Mouse (Mus musculus): Measurements from ENCODE around the gene Elf2. TPM values are rescaled to one million over a fixed set of nuclear protein-coding genes. Genes with fewer than 3 reads are reported as not detected.

The Elf2 gene
- total and polyA plus RNA-seq, 3 experiments = 38.0 to 53.3 (median 46.5) TPM

DNA sequence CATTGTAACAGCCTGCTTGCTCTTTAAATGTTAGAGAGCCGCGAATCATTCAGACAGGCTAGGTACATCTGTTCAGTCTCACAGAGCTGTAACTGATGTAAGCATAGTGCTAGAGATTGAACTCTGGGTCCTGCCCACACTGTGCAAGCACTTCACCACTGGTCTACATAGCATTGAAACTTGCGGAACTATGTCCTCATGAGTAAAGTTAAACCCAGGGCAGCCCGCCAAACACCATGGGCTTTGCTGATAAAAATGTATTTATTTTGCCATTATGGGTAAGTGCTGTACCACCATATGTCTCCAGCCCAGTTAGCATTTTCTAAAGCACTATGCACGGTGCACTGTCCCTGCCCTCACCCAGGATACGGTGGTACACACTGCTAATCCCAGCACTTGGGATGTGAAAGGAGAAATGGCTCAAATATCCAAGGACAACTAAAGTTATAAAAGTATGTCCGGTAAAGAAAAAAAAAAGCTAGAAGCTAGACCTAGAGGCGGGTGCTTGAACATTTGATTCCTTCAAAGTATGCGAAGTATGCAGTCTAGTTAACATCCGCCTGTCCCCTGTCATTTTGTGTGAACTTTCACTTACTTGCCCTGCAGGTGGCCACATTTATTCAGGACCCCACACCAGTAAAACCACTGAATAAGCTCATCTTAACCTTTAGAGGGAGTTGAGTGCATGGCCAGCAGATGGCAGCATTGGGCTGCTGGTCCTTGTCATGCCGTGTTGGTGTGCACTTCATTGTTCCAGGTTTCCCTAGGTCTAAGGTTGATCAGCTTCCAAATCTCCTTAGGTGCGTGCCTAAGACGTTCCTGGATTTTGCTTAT lies 106.3 kb downstream of the Elf2 start (continued):
- TF ChIP-seq MAFK (IDR thresholded peaks at IDR 0.05; ENCODE audit: borderline replicate concordance, low read depth, low read length) = peak; percentile 29; the same call in 1 of the 2 replicates
- TF ChIP-seq USF2 (IDR thresholded peaks at IDR 0.05; ENCODE audit: borderline replicate concordance in 1 of 2, insufficient read depth in 1 of 2, low read depth in 1 of 2, low read length in 2 of 2) = no peak
- TF ChIP-seq NRF1 (IDR thresholded peaks at IDR 0.05; ENCODE audit: insufficient read depth, low read depth, low read length, poor library complexity, severe bottlenecking) = no peak

DNA sequence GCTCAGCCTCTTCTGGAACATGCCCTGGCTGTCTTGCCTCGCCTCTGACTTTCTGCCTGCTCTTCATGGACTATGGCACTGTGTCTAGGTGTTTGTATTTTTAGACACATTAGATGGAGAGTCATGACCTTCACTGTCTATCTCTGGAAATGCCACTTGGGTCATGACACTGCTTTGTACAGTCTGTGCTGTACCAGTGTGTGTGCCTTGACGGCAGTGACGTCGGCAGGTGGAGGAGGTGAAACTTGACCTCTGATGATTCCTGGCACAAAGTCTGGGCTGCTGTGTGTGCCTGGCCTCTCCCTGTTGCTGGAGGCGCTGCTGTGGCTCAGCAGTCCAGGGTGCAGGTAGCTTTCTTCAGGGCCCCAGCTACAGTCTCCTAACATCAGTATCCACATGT lies 107.0 kb downstream of the Elf2 start:
- DNase-seq (ENCODE audit: low read depth, low spot score) = no peak
- H3K36me3 ChIP-seq (ENCODE audit: control insufficient read depth in 1 of 2, insufficient read depth in 2 of 2, low read length in 2 of 2) = peaks cover 2 to 60% of the 10 kb centered on the region in 2 experiments; a peak in 3 of 4 replicates
- no peaks in the 10 kb centered on the region for H3K9me3 ChIP-seq (replicated peaks; ENCODE audit: insufficient read depth, low read length)
- TF ChIP-seq MEF2A (IDR thresholded peaks at IDR 0.05; ENCODE audit: extremely low read depth, insufficient replicate concordance, low read depth, low read length, poor library complexity, severe bottlenecking) = no peak
- no peak for TF ChIP-seq HCFC1 (IDR thresholded peaks at IDR 0.05; ENCODE audit: low read depth, low read length)
- TF ChIP-seq NRF1 (IDR thresholded peaks at IDR 0.05; ENCODE audit: insufficient read depth, low read depth, low read length, poor library complexity, severe bottlenecking) = no peak
- TF ChIP-seq MYB (IDR thresholded peaks at IDR 0.05; ENCODE audit: low read depth, low read length) = no peak
- TF ChIP-seq MYC (IDR thresholded peaks at IDR 0.05; ENCODE audit: low read depth, low read length) = no peak
- no peak for TF ChIP-seq TBP (IDR thresholded peaks at IDR 0.05; ENCODE audit: low read depth, low read length)
- TF ChIP-seq ZC3H11A (IDR thresholded peaks at IDR 0.05; ENCODE audit: low read depth, low read length) = no peak
- no peak for TF ChIP-seq MAZ (IDR thresholded peaks at IDR 0.05; ENCODE audit: low read depth, low read length)
- no peak for TF ChIP-seq NELFE (IDR thresholded peaks at IDR 0.05; ENCODE audit: low read depth, low read length)
- no peak for TF ChIP-seq E2F4 (IDR thresholded peaks at IDR 0.05; ENCODE audit: borderline replicate concordance, low read depth, low read length)
- TF ChIP-seq UBTF (IDR thresholded peaks at IDR 0.05; ENCODE audit: borderline replicate concordance, insufficient read depth, low read depth, low read length) = no peak
- TF ChIP-seq POLR2AphosphoS2 (IDR thresholded peaks at IDR 0.05; ENCODE audit: low read length) = no peak
- TF ChIP-seq GABPA (IDR thresholded peaks at IDR 0.05; ENCODE audit: low read depth, low read length) = no peak
- TF ChIP-seq JUND (IDR thresholded peaks at IDR 0.05; ENCODE audit: low read depth, low read length) = no peak
- TF ChIP-seq ZKSCAN1 (IDR thresholded peaks at IDR 0.05; ENCODE audit: low read depth, low read length) = no peak
- no peak for TF ChIP-seq CTCF (IDR thresholded peaks at IDR 0.05 in 2 of 3, conservative IDR thresholded peaks at IDR 0.05 in 1 of 3; ENCODE audit: control insufficient read depth in 1 of 3, insufficient read depth in 1 of 3, low read depth in 2 of 3, low read length in 3 of 3, poor library complexity in 1 of 3, severe bottlenecking in 1 of 3)
- peaks cover 34 to 56% of the 10 kb centered on the region in 2 experiments for H3K4me1 ChIP-seq (ENCODE audit: control insufficient read depth in 1 of 2, insufficient read depth in 2 of 2, low read length in 2 of 2)
- no peaks in the 10 kb centered on the region for H3K27me3 ChIP-seq (ENCODE audit: control insufficient read depth in 1 of 2, insufficient read depth in 2 of 2, low read length in 2 of 2)
- peaks cover 58% of the 10 kb centered on the region for H3K79me2 ChIP-seq (ENCODE audit: control insufficient read depth, insufficient read depth, low read length, poor library complexity)
- peak overlapping the region; percentile 76 for H3K27ac ChIP-seq (ENCODE audit: control insufficient read depth, low read depth, low read length)
- H3K9ac ChIP-seq (ENCODE audit: control insufficient read depth, low read depth, low read length, poor library complexity, severe bottlenecking) = peak overlapping the region; percentile 12
- no peak overlapping the region for H3K4me3 ChIP-seq (ENCODE audit: control insufficient read depth in 1 of 2, insufficient read depth in 1 of 2, low read depth in 2 of 2, low read length in 2 of 2)
